Mouse (Mus musculus) MEL (cell line): Measurements from ENCODE around the gene Clic4. TPM values are rescaled to one million over a fixed set of nuclear protein-coding genes. Genes with fewer than 3 reads are reported as not detected.
A peak's percentile ranks its signal among the peaks of the same experiment; 100 is the strongest.

ENCODE experiments used
- DNase-seq: peaks from one replicate; pipeline ENCODE4 v3.0.0; 2011; ENCODE audit warnings: low read depth, low spot score
- H3K27ac ChIP-seq: 2 replicates; pipeline ENCODE4 v1.5.1; 2012; ENCODE audit warnings: low read depth, mild to moderate bottlenecking, control low read depth, low read length, moderate library complexity; ENCODE audit not compliant: control insufficient read depth
- H3K27me3 ChIP-seq, 2 experiments: fragments of 150-350 bp in 1 of 2; sonication (generic) in 1 of 2; 2 replicates each; pipeline ENCODE4 v1.6.1; 2012; ENCODE audit warnings: low read length in 2 of 2, mild to moderate bottlenecking in 2 of 2, improper control_type of control experiment in 1 of 2, moderate library complexity in 1 of 2; ENCODE audit not compliant: insufficient read depth in 2 of 2, control insufficient read depth in 1 of 2
- H3K36me3 ChIP-seq, 2 experiments: 2 replicates each; pipeline ENCODE4 v1.6.1; 2012 to 2014; ENCODE audit warnings: low read length in 2 of 2, improper control_type of control experiment in 1 of 2, inconsistent platforms in 1 of 2, mild to moderate bottlenecking in 1 of 2; ENCODE audit not compliant: insufficient read depth in 2 of 2, control insufficient read depth in 1 of 2
- H3K4me1 ChIP-seq, 2 experiments: fragments of 150-350 bp in 1 of 2; sonication (generic) in 1 of 2; 2 replicates each; pipeline ENCODE4 v1.6.1; 2012; ENCODE audit warnings: low read length in 2 of 2, improper control_type of control experiment in 1 of 2, mild to moderate bottlenecking in 1 of 2; ENCODE audit not compliant: insufficient read depth in 2 of 2, control insufficient read depth in 1 of 2
- H3K4me3 ChIP-seq, 2 experiments: fragments of 150-350 bp in 1 of 2; sonication (generic) in 1 of 2; 2 replicates each; pipeline ENCODE4 v1.5.1; 2012; ENCODE audit warnings: low read depth in 2 of 2, low read length in 2 of 2, mild to moderate bottlenecking in 2 of 2, moderate library complexity in 2 of 2, control low read depth in 1 of 2, improper control_type of control experiment in 1 of 2; ENCODE audit not compliant: control insufficient read depth in 1 of 2, insufficient read depth in 1 of 2
- H3K79me2 ChIP-seq: 2 replicates; pipeline ENCODE4 v1.6.1; 2012; ENCODE audit warnings: mild to moderate bottlenecking, low read length, moderate library complexity; ENCODE audit not compliant: control insufficient read depth, poor library complexity, insufficient read depth
- H3K9ac ChIP-seq: 2 replicates; pipeline ENCODE4 v1.6.1; 2012; ENCODE audit warnings: low read depth, mild to moderate bottlenecking, control low read depth, low read length, moderate library complexity; ENCODE audit not compliant: control insufficient read depth, poor library complexity, severe bottlenecking
- H3K9me3 ChIP-seq: fragments of 150-350 bp; sonication (generic); replicated peaks from 2 replicates; pipeline ENCODE4 v1.6.1; 2012; ENCODE audit warnings: mild to moderate bottlenecking, low read length, improper control_type of control experiment, moderate library complexity; ENCODE audit not compliant: insufficient read depth
- ELF1 ChIP-seq: IDR thresholded peaks from 2 replicates; pipeline ENCODE4 v1.6.1; 2014; ENCODE audit warnings: low read depth, mild to moderate bottlenecking, inconsistent platforms, low read length, improper control_type of control experiment, moderate library complexity
- EP300 ChIP-seq, 2 experiments: IDR thresholded peaks; 2 replicates each; pipeline ENCODE4 v1.6.1; 2011; ENCODE audit warnings: improper control_type of control experiment in 2 of 2, low read length in 2 of 2, low read depth in 1 of 2, mild to moderate bottlenecking in 1 of 2
- ETS1 ChIP-seq: IDR thresholded peaks from 2 replicates; pipeline ENCODE4 v1.6.1; 2012; ENCODE audit warnings: low read depth, mild to moderate bottlenecking, inconsistent platforms, low read length, improper control_type of control experiment, moderate library complexity
- GATA1 ChIP-seq: IDR thresholded peaks from 2 replicates; pipeline ENCODE4 v1.6.1; 2011; ENCODE audit warnings: low read depth, low read length, improper control_type of control experiment
- MAX ChIP-seq: IDR thresholded peaks from 2 replicates; pipeline ENCODE4 v1.6.1; 2011; ENCODE audit warnings: low read length, improper control_type of control experiment
- MXI1 ChIP-seq: IDR thresholded peaks from 2 replicates; pipeline ENCODE4 v1.6.1; 2011; ENCODE audit warnings: mild to moderate bottlenecking, low read depth, low read length, improper control_type of control experiment
- MYC ChIP-seq: IDR thresholded peaks from 2 replicates; pipeline ENCODE4 v1.6.1; 2011; ENCODE audit warnings: low read depth, mild to moderate bottlenecking, low read length, improper control_type of control experiment, moderate library complexity
- RCOR1 ChIP-seq: IDR thresholded peaks from 2 replicates; pipeline ENCODE4 v1.6.1; 2012; ENCODE audit warnings: low read depth, mild to moderate bottlenecking, inconsistent platforms, low read length, improper control_type of control experiment
- SIN3A ChIP-seq: IDR thresholded peaks from 2 replicates; pipeline ENCODE4 v1.6.1; 2012; ENCODE audit warnings: low read length, improper control_type of control experiment, inconsistent platforms
- TAL1 ChIP-seq: IDR thresholded peaks from 2 replicates; pipeline ENCODE4 v1.6.1; 2012; ENCODE audit warnings: mild to moderate bottlenecking, inconsistent platforms, low read length, moderate library complexity, mixed read lengths
- TCF12 ChIP-seq: IDR thresholded peaks from 2 replicates; pipeline ENCODE4 v1.6.1; 2014; ENCODE audit warnings: low read depth, mild to moderate bottlenecking, inconsistent platforms, low read length, improper control_type of control experiment, moderate library complexity
- ZMIZ1 ChIP-seq: IDR thresholded peaks from 2 replicates; pipeline ENCODE4 v1.6.1; 2012; ENCODE audit warnings: low read depth, mild to moderate bottlenecking, inconsistent platforms, low read length, improper control_type of control experiment, moderate library complexity
- polyA plus RNA-seq, 2 experiments: library from polyadenylated mRNA; stranded (reverse) in 1 of 2; unstranded in 1 of 2; fragments of >175 nt in 1 of 2; fragments of >200 nt in 1 of 2; gene quantifications; 2 replicates each; pipeline versions ENCODE4 v1.2.1 to v1.2.4; 2012; ENCODE audit warnings: low replicate concordance in 2 of 2, low read depth in 1 of 2; ENCODE audit not compliant: insufficient read length in 2 of 2, insufficient read depth in 1 of 2, missing spikeins in 1 of 2
- total RNA-seq: library from RNA; depleted of rRNA; stranded (reverse); fragments of 300-350 nt; gene quantifications from 2 replicates; pipeline ENCODE4 v1.2.3, GENCODE M21; 2012

The Clic4 gene
- total and polyA plus RNA-seq, 3 experiments: 32.9 to 274 (median 83.8) TPM

- Histone ChIP-seq H3K9me3 (no peaks in the 10 kb centered on the region), H3K36me3 (peaks cover 15 to 39% of the 10 kb centered on the region in 2 experiments), H3K4me1 (peaks cover 17 to 24% of the 10 kb centered on the region in 2 experiments), H3K79me2 (peaks cover 45% of the 10 kb centered on the region), H3K27ac (no peak overlapping the region), H3K9ac (no peak overlapping the region), H3K27me3 (no peaks in the 10 kb centered on the region), H3K4me3 (no peak overlapping the region)
- no peak for DNase-seq
- TF ChIP-seq RCOR1: no peak
- TF ChIP-seq MXI1: no peak
- no peak for TF ChIP-seq SIN3A
- no peak for TF ChIP-seq TCF12
- TF ChIP-seq TAL1: no peak
- TF ChIP-seq ETS1: no peak
Measured at GRCm38 (mm10) chr4:135257881-135258476, 14.6 kb downstream of the Clic4 start.

- peak overlapping the region; percentile 37 for H3K9ac ChIP-seq
- peak overlapping the region; percentile 32 for H3K27ac ChIP-seq
- DNase-seq: peak; percentile 79
- H3K36me3 ChIP-seq: peaks cover 10 to 41% of the 10 kb centered on the region in 2 experiments
- peaks cover 18 to 24% of the 10 kb centered on the region in 2 experiments for H3K4me1 ChIP-seq
- H3K79me2 ChIP-seq: peaks cover 51% of the 10 kb centered on the region
- peak in 1 of 2 experiments; percentile 40; a peak in 1 of 4 replicates for TF ChIP-seq EP300 (IDR thresholded peaks at IDR 0.05; ENCODE audit: low read depth in 1 of 2, low read length in 2 of 2)
- no peak for TF ChIP-seq TCF12
- 0 out of 2 replicates have a peak, but pooled peaks have one; percentile 54 for TF ChIP-seq MYC
- peak; percentile 45; the same call in 1 of the 2 replicates for TF ChIP-seq GATA1
- TF ChIP-seq ZMIZ1: no peak
- TF ChIP-seq ELF1: 0 out of 2 replicates have a peak, but pooled peaks have one; percentile 5
- no peak for TF ChIP-seq ETS1
- TF ChIP-seq MXI1: peak; percentile 52; the same call in 1 of the 2 replicates
- TF ChIP-seq MAX: 0 out of 2 replicates have a peak, but pooled peaks have one; percentile 37
- peak overlapping the region in 1 of 2 experiments; percentile 35; a peak in 1 of 4 replicates for H3K4me3 ChIP-seq
- no peaks in the 10 kb centered on the region for H3K9me3 ChIP-seq
- H3K27me3 ChIP-seq: no peaks in the 10 kb centered on the region
Measured at GRCm38 (mm10) chr4:135256536-135257450, 15.8 kb downstream of the Clic4 start.
